Mouse (Mus musculus): ENCODE data around the gene Arf6.
"Not testable (repeated sequence)": the region's sequence is repeated elsewhere in the genome, so short reads cannot be mapped to it uniquely, and the experiment has no call there.

Arf6 gene

DNA sequence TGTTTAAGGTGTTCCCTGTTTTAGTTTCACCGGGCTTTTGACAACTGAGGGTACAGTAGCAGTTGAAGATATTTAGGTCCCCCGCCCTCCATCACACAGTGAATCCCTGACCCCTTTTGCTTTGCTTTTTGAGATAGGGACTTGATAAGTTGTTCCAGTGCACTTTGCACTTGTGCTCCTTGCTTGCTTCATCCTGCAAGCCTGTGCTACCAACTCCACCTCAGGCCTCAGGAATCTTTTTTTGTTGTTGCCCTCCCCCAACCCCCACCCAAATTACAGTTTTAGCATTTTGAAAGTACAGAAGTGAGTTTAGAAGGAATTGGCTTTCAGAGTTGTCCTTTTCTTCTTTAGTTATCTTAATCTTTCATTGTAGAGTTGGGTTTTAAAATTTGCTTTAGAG, 4.2 kb downstream of the Arf6 start:
- no peak for DNase-seq

DNA sequence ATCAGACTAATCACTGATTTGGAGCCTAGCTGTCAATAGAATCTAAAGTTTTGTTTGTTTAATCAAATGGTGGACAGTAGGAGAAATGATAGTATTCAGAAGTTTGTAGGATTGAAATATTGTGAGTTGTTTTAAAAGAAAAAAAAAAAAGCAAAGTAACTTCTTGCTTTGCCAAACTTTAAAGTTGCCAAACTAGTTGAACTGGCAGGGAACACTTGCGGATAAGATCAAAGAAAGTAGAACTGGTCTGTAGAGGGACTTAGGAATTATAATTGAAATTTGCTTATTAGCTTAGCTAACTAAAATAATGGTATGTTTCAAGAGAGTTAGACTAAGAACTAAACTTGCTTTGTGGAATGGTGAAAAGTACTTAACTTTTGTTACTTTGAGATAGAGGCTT, 5.2 kb downstream of the Arf6 start:
- no peak for DNase-seq

DNA sequence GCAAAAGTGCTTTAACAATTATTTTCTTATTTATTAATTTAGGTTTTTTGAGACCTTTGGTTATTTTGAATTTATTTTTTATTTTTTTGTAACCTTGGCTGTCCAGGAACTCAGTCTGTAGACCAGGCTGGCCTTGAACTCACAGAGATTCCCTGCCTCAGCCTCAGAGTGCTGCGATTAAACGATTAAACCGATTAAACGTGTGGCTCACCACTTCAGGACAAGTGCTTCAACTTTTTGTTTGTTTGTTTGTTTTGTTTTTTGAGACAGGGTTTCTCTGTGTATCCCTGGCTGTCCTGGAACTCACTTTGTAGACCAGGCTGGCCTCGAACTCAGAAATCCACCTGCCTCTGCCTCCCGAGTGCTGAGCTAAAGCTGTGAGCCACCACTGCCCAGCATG, 5.7 kb downstream of the Arf6 start:
- not testable (repeated sequence) for DNase-seq

DNA sequence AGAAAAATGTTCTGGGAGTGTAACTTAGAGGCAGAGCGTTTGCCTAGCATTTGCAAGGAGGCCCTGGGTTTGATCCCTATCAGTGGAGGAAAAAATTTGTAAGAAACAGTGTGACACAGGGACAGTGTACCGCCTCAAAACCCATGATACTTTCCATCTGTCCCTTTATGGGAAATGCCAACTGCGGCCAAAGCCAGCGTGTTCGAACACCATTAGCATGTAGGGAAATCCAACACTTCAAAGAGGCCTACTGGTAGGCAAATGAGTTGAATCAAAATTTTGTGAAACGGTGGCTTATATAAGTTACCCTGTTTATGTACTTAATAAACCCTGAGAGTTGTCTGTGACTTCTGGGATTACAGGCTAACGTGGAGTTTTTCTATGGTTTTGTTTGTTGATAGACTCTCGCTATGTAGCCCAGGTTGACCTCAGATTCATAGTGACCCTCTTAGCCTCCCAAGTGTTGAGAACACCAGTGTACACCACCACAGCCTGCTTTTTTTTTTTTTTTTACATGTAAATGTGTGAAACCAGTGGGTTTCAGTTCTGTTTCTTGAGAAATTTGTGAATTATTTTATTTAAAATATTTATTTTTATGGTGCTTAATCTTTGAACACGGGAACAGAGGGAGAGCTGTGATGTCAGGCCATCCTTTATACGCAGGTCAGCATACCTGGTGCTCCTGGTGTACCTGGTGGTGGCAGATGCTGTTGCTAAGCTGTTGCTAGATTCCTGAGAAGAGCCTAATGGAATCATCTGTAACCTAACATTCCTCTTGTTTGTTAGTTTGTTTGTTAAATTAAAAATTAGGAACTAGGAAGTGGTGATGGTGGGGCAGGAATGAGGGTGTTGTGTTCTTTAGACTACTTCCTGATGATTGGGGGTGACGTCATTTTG, 6.9 kb downstream of the Arf6 start:
- DNase-seq = no peak

DNA sequence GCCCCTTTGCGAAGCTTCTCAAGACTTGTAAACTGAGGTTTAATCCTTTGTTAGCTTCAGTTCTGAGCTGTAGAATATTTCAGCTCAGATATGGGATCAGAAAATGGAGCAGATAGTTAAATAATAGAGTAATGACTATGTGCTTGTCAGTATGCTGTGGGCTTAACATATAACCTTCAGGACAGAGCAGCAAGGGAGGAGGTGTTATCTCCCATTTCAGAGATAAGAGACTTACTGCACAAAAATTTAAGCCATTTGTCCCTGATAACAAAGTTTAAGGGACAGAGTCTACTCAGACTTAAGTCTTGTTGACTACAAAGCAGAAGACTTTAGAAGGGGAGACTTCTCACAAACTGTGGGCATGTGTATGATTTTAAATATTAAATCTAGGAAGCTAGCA, 10.9 kb downstream of the Arf6 start:
- no peak for DNase-seq

DNA sequence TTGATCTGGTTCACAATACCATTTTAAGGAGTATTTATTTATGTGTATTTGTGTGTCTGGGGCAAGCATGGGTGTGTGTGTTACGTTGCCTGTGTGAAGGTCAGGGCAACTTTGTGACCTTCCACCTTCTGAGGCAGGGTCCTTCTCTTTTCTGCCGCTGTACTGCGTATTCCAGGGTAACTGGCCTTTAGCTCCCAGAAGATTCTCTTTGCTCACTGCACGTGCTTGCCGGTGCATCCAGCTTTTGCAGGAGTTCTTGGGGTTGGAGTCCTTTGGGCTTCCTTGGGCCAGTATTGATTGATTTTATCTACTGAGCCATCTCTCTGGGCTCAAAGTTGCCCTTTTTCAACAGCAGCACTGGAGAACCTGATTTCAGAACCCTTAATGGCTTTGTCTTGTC, 12.7 kb downstream of the Arf6 start:
- DNase-seq = no peak

DNA sequence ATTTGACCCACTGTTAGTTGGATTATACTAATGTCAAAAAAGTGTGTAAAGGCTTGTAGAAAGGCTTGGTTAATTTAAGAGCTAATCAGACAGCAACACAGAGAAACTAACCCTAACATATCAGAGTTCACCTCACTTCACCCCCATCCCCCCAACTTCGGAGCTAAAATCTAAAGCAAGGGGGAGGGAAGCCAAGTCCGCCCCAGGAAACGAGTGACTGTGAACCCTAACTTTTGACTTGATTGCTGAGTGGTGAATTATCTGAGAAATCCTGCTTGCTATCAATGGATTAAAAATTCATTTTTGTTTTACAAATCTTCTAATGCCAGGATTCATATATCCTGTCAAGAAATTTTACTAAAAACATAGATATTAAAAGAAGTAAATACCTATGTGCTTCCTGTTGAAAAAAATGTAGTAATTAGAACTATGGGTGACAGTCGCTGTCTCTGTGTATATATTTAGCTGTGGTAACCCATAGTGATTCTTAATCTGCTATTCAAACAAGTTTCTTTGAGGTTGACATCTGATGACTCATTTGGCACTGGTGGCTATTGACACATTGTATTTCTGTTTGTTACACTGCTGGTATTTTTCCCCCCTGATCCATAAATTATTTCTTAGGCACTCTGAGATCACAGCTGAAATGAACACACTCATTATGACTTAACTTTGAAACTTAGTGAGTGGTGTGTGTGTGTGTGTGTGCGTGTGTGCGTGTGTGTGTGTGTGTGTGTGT, 13.8 kb downstream of the Arf6 start:
- no peak for DNase-seq

DNA sequence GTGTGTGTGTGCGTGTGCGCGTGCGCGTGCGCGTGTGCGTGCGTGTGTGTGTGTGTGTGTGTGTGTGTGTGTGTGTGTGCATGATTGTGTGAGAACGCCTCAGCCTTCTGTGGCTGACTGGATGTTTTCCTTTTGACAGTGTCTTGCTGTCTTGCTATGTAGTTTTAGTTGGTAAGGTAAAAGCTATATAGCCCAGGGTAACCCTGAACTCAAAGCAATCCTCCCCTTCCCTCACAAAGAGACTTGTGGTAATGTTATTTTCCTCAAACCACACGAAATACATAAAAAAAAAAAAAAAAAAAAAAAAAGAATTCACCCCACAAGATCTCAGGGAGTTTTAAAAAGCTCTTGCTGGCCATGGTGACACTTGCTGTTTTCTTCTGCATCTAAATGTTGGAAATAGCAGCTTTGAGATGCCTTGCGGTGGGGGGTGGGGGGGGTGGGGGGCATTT, 14.4 kb downstream of the Arf6 start:
- not testable (repeated sequence) for DNase-seq

DNA sequence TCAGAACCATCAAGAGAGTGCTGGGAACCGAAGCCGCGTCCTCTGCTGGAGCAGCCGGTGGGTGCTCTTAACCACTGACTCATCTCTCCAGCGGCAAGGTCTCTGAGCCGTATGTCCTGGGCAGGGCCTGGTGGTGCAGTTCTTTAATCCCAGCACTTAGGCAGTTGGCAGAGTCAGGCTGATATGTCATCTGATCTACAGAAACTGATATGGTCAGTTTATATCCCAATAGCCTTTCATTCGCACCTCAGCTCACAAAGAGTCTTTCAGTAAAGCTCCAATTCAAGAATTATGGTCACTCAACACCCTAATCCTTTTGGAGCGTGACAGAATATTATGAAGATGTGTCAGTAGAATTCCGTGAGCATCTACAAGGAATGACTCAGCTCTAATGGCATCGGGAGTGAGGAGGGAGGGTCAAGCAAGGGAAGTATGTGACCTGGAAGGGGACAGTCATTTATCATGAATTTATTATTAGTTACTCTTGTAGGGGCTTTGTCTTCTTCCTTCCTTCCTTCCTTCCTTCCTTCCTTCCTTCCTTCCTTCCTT, 16.4 kb downstream of the Arf6 start:
- no peak for DNase-seq

DNA sequence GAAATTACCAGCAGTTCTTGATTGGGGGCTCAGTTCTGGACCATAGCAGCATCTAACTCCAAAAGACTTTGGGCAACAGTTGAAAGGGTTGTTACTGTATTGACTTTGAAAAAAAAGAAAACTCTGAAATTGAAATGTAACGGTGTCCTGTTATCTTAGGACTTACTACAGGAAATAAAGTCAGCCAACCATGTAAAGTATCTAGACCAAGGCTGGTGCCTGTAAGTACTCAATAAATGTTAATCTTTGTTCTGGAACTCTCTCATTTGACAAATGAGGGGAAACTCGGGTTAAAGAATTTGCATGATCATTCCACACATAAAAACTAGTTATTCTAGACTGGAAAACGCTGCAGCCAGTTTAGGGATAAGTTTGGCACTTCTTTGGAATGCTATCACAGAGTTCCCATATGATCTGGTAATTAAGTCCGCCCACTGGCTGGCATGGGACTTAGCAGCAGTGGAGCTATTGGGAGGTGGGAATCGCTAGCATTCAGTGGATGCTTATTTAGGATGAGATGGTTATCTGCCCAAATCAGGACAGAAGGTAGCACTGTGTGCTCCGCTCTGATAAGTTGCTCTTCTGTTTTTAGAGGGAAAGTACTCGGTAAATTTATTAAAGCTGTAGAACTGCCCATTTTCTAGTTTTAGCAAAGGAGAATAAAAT, 17.5 kb downstream of the Arf6 start:
- no peak for DNase-seq

DNA sequence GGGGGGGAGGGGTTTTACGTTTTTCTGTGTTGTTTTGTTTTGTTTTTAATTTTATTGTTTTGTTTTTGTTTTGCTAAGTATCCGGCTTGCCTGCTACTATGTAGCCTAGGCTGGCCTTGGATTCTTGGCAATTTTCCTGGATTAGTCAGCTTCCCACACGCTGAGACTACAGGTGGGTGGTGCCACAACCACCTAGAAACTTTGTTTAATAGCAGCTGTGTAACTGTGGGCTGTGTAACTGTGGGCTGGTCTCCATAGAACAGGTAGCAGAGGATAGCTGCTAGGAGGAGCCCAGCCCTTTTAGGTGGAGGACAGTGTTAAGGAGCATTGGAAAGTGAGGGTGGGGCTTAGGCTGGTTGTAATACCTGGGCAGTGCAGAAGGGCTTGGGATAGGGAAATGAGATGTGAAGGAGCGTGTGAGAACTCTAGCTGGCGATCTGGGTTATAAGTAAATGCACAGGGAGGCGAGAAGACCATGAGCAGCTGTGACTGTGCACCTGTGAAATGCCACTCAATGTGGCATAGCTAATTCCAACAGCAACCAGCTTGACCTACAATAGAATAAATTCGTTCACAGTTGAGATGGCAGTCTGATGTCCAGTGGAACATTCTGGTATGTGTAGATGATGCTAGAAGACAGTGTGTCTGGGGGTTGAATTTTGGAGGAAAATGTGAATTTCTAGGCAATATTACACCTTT, 18.2 kb downstream of the Arf6 start:
- DNase-seq = no peak

DNA sequence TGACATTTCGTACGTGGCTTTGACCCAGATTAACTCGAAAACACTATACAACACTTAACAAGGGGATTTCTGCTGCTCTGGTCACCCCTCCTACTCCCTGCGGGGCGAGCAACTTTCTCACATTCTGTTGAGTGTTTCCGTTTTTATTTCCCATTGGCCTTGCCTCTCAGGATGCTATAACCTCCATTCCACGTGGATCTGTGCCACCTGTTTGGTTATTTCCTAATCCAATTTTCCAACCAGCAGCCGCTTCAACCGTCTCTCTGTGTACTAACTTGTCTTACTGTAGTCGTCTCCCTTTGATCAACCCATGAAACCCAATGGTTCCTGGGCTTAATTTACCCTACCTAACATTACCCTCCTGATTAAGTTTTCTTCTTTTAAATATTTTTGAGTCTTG, 21.1 kb downstream of the Arf6 start:
- no peak for DNase-seq

DNA sequence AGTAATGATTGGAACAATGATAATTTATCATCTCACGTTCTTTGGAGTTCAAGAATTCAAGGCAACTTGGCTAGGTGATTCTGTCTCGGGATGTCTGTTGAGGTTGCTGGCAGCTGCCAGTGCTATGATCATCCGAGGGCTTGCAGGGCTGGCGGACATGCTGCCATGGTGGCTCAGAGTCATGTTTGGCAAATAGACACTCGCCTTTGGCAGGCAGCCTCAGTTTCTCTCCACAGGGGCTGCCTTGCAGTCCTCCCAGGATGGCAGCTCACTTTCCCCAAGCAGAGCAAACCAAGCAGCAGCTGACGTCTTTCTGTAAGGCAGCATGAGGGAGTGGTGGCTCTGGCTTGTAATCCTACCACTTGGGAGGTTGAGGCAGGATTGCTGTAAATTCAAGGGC, 22.5 kb downstream of the Arf6 start:
- DNase-seq = peak; percentile 95

DNA sequence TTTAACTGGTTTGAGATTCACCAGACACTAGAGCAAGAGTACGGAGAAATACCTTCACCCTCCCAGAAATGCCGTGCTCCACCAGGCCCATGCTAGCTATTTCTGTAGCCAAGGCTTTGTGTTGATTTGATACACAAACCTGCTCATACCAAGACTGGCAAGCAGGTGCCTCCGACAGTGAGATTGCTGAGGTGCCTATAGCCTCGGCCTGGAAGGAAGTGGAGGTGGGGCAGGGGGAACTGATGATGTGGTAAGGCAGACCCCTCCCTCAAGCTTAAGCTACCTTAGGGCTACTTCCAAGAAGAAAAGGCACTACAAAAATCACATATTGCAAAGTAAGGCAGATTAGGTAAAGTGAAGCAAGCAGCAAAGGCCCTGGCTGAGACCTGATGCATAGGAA, 28.4 kb downstream of the Arf6 start:
- DNase-seq = no peak

DNA sequence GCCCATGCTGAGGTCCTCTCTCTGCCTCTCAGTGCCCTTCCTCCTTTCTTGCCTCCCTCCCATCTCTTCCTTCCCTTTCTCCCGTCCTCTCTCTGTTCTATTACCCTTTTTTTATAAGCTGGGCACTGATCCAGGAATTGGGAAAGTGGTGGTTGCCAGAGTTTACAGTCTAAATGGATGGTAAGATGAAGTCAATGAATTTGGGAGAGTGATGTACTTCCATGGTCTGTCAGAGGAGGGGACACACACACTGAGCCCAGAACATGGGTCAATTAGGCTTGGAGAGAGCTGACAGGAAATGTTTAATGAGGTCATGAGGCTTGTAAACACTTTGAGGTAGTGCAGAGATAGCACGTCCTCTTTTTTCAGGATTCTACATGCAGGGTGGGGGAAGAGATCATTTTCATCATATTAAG, 28.9 kb downstream of the Arf6 start:
- no peak for DNase-seq

DNA sequence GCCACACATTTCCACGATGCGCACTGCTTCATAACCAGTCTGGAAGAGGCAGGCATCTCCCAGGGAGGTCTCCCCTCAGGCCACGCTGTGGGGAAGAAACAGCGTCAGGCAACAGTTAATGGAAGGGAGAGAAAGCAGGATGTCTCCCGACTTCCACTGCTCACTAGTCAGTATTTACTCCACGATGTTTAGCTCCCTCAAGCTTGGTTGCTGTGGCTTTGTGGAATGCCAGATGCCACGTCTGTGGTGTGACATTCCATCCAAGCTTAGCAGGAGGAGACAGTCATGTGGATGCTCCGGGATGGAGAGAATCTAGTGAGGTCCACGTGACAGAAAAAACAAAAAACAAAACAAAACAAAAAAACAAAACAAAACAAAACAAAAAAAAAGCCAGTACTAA, 30.1 kb downstream of the Arf6 start:
- DNase-seq = no peak

DNA sequence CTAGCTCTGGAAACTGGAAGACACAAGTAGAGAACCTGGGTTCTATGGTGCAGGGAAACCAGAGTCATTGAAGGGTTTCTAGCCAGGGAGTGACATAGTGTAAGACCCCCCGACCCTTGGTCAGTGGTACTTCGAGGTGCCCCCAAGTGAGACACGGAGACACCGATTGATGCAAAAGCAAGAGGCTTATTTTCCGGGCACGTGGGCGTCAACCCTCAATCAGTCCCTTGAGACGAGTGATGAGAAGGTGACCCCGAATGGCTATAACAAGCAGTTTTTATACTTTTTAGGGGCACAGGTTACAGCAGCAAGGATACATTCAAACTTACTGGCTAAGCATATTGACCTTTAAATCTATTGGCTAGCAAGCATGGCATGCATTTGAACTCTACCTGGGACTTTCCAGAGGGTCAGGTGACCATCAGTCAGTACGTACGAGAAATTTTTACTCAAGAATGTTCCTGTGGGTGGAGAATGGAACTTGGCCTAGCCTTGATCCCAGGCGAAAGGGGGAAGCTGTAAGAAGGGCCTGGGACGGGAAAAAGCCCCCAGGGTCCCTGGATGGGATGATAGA, 30.7 kb downstream of the Arf6 start:
- DNase-seq = no peak

DNA sequence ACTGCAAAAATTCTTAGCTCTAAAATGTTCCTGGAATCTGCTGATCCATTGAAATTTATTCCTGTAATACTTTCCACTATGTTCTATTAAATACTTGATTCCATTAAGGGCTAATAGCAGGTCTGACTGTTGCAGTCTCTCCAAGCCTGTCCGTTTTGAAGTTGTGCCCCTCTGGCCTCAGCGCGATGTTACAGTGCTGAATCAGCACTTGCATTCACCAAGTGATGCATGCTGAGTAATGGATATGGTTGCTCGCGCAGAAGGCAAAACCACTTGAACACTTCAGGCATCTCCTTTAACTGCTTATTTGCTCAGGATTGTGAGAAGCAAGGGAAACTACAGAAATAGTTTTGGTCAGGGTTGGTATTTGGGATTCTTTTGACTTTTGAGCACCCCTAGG, 38.8 kb downstream of the Arf6 start:
- DNase-seq = no peak

DNA sequence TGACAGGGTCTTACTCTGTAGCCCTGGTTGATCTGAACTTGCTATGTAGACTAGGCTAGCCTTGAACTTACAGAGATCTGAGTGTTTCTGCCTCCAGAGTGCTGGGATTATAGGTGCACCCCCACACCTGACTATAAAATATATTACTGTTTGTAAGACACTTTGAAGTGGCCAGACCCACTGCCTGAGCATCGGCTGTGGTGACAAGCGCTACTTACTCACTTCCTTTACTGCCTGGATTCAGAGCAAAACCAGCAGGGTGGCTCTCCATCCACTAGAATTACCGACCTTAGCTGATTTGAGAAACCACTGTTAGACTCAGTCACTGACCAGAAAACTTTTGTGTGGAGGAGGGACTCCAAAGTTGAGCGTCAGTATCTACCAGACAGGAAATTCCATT, 40.0 kb downstream of the Arf6 start:
- no peak for DNase-seq

DNA sequence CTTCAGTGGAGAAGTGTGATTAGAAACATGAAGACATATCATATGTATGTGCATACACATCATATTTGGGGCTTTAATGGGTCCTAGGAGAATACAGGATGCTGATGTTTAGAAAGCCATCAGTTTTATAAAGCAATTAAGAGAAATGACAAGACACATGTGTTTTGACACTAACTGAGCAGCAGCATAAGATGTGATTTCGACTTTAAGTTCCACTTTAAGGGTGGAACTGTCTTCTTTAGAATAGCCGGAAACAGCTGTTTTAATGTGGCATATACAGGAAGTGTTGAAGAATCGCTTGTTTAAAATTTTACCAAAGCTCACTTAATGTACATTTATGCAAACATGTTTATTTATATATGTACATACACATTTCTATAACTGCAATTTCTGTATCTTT, 41.4 kb downstream of the Arf6 start:
- DNase-seq = no peak

DNA sequence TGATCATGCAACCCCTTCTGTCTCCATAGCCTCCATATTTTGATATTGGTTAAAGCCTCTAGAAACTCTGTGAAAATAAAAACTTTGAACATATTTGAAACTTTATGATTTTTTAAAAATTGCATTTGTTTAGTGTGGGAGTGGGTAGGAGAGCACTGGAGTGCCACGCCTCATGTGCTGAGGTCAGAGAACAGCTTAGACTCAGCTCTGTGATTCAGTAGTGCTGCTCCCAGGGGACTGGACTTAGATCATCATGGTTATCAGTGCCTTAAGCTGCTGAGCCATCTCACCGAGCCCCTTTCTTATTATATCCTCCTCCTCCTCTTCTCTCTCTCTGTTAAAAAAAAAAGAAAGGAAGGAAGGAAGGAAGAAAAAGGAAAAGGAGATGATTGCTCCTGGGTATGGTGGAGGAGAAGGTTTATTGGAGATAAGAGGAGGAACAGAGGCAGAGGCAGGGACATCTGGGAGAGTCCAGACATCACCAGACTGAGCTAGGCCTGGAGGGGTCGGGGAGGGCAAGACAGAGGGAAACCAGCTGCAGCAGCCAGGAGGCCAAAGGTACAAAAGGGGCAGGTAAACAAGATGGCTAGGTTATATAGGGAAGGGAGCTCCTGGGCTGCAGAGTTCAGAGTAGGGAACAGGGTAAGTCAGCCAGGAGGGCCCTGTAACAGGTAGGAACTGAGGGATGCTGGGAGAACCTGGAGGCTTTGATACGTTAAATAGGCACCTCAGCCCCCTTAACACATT, 43.0 kb downstream of the Arf6 start:
- no peak for DNase-seq

DNA sequence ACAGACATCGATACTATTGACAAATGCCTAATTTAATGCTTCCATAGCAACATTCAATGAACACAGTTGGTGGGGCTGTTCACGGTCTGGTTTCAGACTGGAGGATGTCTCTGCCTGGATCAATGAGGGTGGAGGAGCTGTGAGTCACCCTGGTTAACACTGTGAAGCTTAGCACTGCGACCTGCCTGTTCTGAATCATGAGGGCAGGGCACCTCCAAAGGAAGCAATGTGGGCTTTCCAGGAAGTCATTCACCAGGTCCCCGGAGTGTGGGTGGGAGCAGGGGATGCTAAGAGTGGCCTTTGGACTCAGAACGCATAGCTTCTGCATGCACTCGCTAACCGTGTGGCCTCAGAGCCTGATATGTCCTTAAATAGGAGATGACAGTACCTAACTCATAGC, 44.8 kb downstream of the Arf6 start:
- DNase-seq = no peak
